Mouse (Mus musculus) frontal cortex, postnatal 10 days (tissue): ENCODE data around the gene Tbc1d22a.

Source experiments
- DNase-seq, 2 experiments: peaks; one replicate each; pipeline ENCODE4 v3.0.0; 2022; ENCODE audit warnings: low spot score in 2 of 2, mixed read lengths in 1 of 2

Tbc1d22a gene

GRCm38 (mm10) chr15:86446064-86446463 is 231.8 kb downstream of the Tbc1d22a start:
- DNase-seq, result no peak

GRCm38 (mm10) chr15:86447251-86447650 is 233.0 kb downstream of the Tbc1d22a start:
- DNase-seq, result no peak

- no peak for DNase-seq
These were observed 235.0 kb downstream of the Tbc1d22a start for GRCm38 (mm10) chr15:86449236-86449635.

GRCm38 (mm10) chr15:86449794-86450193 is 235.5 kb downstream of the Tbc1d22a start:
- no peak for DNase-seq

GRCm38 (mm10) chr15:86459413-86459812 is 245.2 kb downstream of the Tbc1d22a start:
- no peak for DNase-seq

GRCm38 (mm10) chr15:86462636-86463035 is 248.4 kb downstream of the Tbc1d22a start:
- DNase-seq, result no peak

- no peak for DNase-seq
These were observed 253.8 kb downstream of the Tbc1d22a start for GRCm38 (mm10) chr15:86468082-86468481.

- peak in 1 of 2 experiments; percentile 22 for DNase-seq
These were observed 256.9 kb downstream of the Tbc1d22a start for GRCm38 (mm10) chr15:86471136-86471535.

GRCm38 (mm10) chr15:86473473-86473872 is 259.2 kb downstream of the Tbc1d22a start:
- no peak for DNase-seq

GRCm38 (mm10) chr15:86474951-86475350 is 260.7 kb downstream of the Tbc1d22a start:
- no peak for DNase-seq

- DNase-seq, result no peak
These were observed 262.2 kb downstream of the Tbc1d22a start for GRCm38 (mm10) chr15:86476483-86476882.

GRCm38 (mm10) chr15:86477032-86477431 is 262.8 kb downstream of the Tbc1d22a start:
- DNase-seq, result no peak

GRCm38 (mm10) chr15:86477471-86477992 is 263.3 kb downstream of the Tbc1d22a start:
- DNase-seq, result no peak

- no peak for DNase-seq
These were observed 264.6 kb downstream of the Tbc1d22a start for GRCm38 (mm10) chr15:86478685-86479502.

- no peak for DNase-seq
These were observed 268.1 kb downstream of the Tbc1d22a start for GRCm38 (mm10) chr15:86482362-86482761.

- no peak for DNase-seq
These were observed 271.6 kb downstream of the Tbc1d22a start for GRCm38 (mm10) chr15:86485815-86486214.

- no peak for DNase-seq
These were observed 273.1 kb downstream of the Tbc1d22a start for GRCm38 (mm10) chr15:86487359-86487758.

- no peak for DNase-seq
These were observed 277.3 kb downstream of the Tbc1d22a start for GRCm38 (mm10) chr15:86491434-86492099.

- DNase-seq, result no peak
These were observed 278.4 kb downstream of the Tbc1d22a start for GRCm38 (mm10) chr15:86492636-86493035.

GRCm38 (mm10) chr15:86496209-86496608 is 281.9 kb downstream of the Tbc1d22a start:
- DNase-seq, result no peak

GRCm38 (mm10) chr15:86496646-86497045 is 282.4 kb downstream of the Tbc1d22a start:
- DNase-seq, result no peak

- DNase-seq, result no peak
These were observed 286.3 kb downstream of the Tbc1d22a start for GRCm38 (mm10) chr15:86500536-86500935.

- no peak for DNase-seq
These were observed 289.2 kb downstream of the Tbc1d22a start for GRCm38 (mm10) chr15:86503413-86503812.
